Mouse (Mus musculus) cerebellum, adult 11-12 months (tissue): ENCODE measurements around the gene Itgae.

Source experiments
- DNase-seq: peaks from one replicate; pipeline ENCODE4 v3.0.0; 2022

The Itgae gene

DNA sequence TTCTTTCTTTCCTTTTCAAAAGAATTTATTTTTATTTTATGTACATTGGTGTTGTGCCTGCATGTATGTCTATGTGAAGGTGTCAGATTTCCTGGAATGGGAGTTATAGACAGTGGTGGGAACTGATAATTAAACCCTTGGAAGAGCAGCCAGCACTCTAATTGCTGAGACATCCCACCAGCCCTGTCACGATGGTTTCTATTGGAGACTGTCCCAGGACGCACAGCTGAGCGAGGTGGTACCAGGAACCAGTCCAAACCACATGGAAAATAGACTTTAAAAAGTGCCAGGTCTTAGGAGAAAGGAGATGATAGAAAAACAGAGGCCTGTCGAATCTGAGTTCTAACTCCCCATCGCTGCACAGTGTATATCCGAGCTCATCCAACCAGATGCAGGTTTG lies 64.7 kb downstream of the Itgae start:
- DNase-seq = no peak

DNA sequence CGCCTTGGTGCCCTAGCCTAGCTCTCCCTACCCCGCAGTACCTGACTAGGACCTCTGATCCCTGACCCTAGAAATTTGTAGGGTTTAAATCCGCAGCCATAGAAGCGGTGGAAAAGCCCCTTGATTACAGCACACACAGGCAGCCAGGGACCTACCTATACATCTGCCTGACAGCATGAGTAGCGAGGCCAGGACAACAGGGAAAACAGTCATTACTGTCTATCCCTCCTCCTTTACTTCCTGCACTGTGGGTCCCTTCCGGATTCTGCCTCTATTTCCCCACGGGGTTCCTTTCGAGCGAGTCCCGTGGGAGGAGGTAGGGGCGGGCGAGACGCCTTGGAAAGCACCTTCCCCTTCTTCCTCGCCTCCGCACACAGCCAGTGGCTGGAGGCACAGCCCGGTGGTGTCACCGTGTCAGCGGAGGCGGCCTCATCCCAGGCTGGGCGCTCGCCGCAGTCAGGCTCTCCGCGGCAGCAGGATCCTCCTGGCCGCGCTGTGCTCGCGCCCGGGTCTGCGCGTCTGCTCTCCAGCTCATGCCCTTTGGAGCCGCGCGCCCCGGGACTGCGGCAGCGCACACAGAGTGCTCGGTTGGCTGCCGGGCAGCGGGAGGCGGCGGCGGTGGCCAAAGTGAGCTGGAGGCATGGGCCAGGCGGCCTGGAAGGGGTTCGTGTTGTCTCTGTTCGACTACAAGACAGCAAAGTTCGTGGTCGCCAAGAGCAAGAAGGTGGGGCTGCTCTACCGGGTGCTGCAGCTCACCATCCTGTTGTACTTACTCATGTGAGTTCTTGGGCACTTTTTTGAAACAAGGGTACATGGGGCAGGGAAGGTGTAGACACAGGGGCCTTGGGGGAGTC lies 69.8 kb downstream of the Itgae start, which contains the start of gene P2rx5:
Gene P2rx5 (plus strand): TSS at position 465 of the 854 bp plus-strand sequence.
- DNase-seq = no peak

DNA sequence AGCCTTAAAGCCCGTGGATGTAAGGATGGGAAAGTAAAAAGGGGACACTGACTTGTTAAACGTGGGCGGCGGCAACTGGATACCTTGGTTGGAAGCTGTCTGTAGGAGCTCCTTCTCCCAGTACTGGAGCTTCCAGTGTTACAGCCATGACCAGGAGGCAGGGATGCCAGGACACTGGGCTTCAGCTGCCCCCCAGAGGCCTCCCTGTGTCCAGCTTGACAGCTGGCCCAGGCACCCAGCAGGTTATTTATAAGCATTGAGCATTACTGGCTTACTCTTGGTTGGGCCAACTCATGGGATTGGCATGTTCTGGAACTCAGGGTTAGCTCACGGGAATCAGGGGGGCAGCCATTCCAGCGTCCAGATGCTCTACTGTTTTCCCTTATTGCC lies 70.4 kb downstream of the Itgae start:
- DNase-seq = no peak

DNA sequence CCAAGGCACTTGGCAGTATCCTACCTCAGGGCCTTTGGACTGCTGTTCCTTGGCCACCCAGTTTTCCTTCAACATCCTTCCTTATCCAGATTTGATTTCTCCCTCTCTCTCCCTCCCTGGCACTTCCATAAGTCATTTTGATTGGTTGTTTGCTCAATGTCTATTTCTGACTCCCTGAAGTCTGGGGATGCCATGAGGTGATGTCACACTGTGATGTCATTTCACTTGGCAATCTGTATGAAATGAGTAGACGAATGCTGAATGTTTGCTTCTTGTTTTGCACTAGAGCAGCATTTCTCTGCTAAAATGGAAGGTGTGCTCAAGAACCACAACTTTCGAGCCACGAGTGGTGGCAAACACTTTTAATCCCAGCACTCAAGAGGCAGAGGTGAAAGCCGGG lies 71.2 kb downstream of the Itgae start:
- DNase-seq = no peak

DNA sequence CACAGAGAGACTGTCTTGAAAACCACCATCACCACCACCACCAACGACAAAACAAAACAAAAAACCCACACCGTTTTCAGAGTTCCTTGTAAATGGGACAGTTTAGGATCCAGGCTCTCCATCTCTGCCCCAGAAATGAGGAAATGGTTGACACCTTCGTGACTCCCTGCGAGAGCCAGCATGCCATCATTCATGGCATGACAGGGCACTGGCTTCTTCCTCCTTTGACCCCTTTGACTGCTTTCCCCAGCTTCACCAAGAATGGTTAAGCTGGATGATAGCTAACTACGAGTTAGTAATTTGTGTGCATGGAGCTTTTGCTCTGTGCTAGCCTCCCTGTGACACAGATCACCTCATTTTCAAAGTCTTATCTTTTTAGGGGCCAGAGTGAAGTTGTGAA lies 71.9 kb downstream of the Itgae start:
- no peak for DNase-seq

DNA sequence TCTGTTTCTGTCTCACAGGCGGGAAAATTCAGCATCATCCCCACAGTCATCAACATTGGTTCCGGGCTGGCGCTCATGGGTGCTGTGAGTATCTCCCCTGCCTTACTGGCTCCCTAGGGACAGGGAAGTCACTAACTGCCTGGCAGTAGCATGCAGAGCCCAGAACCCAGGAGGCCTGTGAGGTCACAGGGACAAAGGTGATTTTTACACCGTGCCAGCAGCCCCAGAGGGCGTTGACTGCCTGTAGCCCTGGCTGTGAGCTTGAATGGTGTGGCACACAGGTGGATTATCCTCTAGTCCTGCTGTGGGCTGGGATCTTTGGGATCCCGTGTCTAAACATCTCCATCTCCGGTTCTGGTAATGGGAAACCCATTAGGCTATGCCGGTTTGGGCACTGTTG lies 77.7 kb downstream of the Itgae start:
- no peak for DNase-seq

DNA sequence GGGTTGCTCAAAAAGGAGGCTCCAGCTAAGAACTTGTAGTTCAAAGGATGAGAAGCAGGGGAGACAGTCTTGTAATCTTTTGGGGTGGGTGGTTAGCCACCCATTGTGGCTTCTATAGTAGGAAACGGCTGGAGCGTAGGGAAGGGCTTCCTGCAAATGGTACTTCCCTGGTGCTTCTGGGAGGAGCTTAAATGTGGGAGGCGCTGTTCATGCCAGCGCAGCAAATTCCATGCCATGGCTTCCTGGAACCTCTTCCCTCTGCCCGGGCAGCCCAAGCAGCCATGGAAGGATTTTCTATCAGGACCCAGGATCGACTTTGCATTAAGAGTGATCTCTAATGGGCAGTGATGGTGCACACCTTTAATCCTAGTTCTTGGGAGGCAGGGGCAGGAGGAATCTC lies 78.2 kb downstream of the Itgae start:
- DNase-seq = no peak

DNA sequence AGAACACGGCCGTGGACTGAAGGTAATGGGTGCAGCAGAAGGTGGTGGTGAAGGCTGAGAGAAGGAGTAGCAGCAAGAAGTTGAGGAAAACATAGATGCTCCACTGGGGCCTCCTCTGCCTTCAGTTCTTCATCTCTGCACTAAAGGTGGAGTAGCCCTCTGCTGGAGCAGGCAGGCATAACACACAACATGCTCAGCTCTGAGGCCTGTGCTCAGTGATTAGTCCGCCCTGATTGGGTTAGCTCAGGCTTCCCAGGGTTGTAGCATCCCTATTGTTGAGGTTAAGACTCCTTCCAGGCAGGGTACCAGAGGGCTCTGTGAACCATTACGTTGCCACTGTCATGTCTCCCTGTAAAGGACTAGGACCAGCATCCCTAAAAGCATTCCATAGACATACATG lies 78.8 kb downstream of the Itgae start:
- DNase-seq = no peak

DNA sequence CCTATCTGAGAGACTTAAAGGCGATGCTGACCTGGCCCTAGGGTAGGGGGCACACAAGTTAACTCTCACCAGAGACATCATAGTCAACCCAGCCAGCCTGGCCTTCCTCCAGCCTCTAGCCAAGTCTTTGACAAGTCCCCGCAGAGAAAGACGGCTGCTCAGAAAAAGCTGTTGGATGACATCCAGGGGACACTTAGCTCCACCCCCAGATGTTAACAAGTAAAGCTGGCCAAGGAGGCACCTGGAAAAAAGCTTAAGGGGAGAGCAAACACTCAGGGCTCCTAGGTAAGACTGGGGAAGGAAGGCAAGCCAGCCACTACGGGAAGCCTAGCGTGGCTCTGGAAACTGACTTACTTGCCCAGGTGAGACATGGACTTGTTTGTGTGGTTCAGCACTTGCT lies 81.8 kb downstream of the Itgae start:
- no peak for DNase-seq

DNA sequence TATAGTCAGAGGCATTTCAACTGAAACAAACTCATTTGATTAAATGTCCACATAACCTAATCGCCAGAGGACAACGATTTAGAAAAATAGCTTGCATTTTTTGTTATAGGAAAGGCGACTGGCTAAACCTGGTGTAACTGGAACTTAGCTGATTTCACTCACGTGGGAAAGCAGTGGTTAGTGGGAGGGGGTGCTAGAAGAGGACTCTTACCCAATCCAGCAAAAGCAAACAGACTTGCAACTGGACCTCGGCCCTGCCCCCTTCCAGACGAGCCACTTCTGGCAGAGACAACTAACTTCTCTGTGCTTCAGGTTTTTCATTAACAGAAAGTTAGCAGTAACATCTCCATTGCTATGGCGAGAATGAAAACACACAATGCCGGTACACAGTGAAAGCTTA lies 85.2 kb downstream of the Itgae start:
- DNase-seq = no peak

DNA sequence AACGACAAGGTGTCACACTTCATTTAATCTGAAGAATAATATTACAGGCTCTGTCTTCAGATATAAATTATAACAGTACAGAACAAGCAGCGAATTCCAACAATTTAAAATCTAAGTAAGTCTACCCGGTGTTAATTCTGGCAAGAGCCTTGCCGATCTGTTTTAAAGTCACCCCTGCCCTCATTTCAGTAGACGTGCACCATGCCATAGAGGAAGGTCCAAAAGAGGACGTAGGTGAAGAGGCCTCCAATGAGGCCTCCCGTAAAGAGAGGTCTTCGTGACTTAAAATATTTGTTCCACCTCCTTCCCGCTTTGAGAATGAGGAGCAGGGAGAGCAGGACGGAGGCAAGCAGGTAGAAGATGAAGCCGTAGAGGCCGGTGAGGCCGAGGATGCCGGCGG lies 85.8 kb downstream of the Itgae start:
- DNase-seq = no peak

DNA sequence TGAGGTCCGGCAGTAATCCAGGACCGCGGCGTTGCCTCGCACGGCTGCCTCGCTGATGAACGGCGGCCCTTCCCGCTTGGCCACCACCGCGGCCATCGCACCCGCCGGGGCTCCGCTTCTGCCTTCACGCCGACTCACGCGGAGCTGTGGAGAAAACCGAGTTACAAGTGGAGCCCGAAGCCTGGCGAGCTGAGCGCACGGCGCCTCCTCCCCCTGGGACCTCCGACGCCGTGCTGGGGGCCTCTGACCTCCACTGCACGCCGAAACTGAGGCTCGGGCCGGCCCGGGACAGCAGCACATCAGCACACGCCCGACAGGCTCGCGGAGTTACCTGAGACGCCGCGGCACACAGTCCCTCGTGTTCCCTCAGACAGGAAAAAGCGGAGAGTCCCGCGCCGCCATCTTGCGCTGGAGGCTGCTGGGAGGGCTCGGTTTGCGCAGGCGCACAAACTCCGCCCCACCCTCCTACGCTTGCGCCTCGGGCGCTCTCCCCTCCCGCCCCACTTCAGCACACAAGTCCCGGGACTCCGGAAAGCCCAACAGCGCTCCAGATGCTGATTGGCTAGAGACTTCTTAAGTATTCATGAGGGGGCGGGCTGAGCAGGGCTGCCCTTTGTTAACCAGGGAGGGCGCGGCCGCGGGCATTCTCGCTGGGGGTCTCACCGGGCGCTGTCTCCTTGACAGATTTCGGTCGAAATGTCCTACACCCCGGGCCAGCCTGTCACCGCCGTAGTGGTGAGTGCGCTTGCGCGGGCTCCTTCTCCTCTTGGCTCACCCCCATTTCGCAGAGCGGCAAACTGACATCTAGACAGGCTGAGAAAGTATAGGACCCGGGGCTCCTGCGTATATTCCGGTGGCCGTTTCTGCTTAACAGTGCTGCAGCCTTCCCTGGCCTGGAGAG lies 86.5 kb downstream of the Itgae start, which contains the start of the genes Emc6 and Tax1bp3:
Gene Emc6 (minus strand): TSS at position 430 of the 901 bp plus-strand sequence.
Gene Tax1bp3 (plus strand): TSS at position 476 of the 901 bp plus-strand sequence.
- DNase-seq = peak; percentile 97

DNA sequence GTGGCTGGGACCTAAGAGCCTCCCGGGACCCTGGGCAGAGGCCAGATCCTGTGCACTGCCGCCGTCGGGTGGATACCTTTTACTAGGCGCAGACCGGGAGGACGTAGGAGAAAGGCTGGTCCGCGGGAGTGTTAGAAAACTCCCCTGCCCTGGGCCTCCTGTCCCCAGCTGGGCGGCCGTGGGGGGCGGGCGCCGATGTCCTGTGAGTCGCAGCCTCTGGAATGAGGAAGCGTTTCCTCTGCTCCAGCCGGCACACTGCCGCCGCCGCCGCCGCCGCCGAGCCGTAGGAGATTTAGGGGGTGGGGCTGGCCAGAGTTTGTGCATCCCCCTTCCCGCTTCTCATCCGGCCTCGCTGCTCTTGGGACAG lies 87.1 kb downstream of the Itgae start:
- no peak for DNase-seq

DNA sequence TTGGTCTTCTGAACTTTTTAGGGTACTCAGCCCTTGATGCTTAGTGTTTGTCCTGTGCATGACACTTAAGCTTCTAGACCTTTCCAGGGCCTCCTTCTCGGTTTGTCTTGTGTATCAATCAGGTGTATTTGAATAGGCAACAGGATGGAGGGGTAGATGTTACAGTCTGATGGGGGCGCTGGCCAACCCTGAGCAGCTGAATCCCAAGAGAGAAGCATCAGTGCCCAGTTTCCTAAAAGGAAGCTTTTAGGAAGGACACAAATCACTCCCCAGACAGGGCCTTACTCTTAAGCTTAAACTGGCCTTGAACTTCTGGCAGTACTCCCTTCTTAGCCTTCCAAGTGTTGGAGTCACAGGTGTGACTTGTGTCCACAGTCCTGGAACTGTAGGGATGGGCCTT lies 87.5 kb downstream of the Itgae start:
- no peak for DNase-seq

DNA sequence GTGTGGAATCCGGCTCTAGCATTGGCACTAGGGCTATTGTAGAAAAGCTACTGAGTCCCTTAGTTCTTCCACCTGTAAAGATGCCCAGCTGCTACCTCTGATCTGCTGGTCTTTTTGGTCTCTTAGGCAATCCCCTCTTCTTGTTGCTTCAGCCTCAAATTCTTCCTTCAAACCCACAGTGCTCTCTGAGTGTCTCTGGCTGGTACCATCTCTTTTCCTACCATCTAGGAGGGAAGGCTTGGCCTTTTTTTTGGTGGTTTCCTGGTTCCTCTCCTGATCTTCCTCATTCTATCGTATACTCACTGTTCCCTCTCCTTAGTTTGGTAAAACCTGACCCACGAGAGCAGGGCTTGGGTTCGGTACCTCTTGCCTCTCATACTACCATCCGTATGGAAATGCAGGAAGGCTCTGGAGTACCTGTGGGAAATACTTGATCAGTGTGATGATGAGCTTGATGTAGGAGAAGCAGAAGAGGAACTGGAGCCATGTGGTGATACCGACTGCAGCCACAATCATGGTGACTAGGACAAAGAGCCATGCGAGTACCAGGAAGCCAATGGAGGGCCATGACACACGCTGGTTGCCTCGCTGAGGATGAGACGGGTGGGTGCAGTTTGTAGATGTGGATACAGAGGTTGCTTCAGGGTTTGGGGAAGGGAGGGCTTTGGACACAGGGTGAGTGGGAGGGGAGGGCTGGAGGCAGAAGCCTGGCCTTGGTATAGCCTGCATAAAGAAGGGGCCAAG lies 95.7 kb downstream of the Itgae start:
- DNase-seq = no peak

DNA sequence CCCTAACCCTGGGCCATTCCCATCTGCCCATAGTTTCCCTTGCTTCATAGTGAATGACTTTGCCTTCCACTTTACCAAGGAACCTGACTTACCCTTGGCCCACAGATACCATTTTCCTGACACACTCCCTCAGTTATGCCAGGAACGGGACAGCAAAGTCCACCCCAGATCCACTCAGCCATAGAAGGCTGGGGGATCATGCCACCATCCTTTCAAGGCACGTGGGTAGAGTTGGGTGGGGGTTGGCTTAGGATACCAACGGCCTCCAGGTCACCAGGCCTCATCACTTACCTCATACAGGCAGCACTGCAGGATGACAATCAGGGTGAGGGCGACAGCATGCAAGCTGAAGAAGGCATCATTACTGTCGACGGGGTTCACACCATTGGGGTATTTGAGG lies 96.8 kb downstream of the Itgae start:
- DNase-seq = no peak

DNA sequence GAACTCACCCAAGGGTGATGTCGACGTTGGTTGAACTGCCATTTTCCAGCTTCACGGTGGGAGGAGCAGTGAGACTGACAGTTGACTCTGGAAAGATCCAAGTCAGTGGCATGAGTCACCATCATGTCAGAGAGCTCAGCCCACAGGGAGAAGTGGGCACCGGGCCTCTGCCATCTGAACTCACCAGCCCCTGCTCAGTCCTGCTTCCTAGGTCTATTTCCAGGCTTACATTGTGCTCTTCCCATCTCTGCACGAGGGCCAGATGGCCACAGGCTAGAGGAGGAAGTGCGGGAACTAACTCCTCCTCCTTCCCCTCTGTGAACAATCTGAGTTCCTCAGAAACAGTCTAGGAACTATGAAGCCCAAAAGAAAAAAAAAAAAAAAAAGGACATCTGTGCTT lies 102.7 kb downstream of the Itgae start:
- DNase-seq = peak; percentile 82

DNA sequence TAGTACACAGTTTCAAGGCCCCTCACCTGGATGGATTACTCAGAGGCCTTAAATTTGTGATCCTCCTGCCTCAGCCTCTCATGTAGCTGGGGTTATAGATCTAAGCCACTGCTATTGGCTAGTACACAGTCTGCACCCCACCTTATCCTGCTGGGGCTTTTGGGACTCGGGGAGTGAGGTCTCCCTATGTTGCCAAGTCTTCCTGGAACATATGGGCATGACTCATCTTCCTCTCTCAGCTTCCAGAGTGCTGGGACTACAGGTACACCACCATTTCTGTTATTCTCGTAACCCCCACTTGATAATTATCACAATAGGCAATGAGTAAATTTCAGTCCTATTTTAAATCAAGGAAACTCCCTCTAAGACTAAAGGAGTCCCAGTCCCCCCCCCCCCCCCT lies 104.1 kb downstream of the Itgae start:
- DNase-seq = no peak
